Mouse (Mus musculus) neural tube, embryonic 11.5 days (tissue): ENCODE measurements at regions not wholly inside any gene's neighbourhood (a gene's known extent, or its start where the extent isn't known, plus 50 kb on each side); places are given as distances from the start of the nearest gene placed in this dataset.

Source experiments
- ATAC-seq: fragments of 200-750 bp; cut with Nextera tagmentation; 2 replicates; pipeline ENCODE4 v1.8.0; 2017; ENCODE audit warnings: moderate number of reproducible peaks, mild to moderate bottlenecking, moderate TSS enrichment, moderate library complexity; ENCODE audit not compliant: insufficient read depth, low FRiP score, low TSS enrichment
- DNase-seq: peaks from one replicate; pipeline ENCODE4 v3.0.0-alpha.2; 2015; ENCODE audit warnings: low spot score
- H3K27ac ChIP-seq: fragments of 300-500 bp; sonication (generic); 2 replicates; pipeline ENCODE4 v1.5.1; 2014; ENCODE audit warnings: low read depth, mild to moderate bottlenecking, low read length
- H3K27me3 ChIP-seq: fragments of 300-500 bp; sonication (generic); 2 replicates; pipeline ENCODE4 v1.6.1; 2014; ENCODE audit warnings: mild to moderate bottlenecking, low read length, mixed read lengths; ENCODE audit not compliant: control insufficient read depth, insufficient read depth
- H3K36me3 ChIP-seq: fragments of 300-500 bp; sonication (generic); 2 replicates; pipeline ENCODE4 v1.6.1; 2014; ENCODE audit warnings: mild to moderate bottlenecking, low read length, moderate library complexity, mixed read lengths; ENCODE audit not compliant: control insufficient read depth, insufficient read depth
- H3K4me1 ChIP-seq: fragments of 300-500 bp; sonication (generic); 2 replicates; pipeline ENCODE4 v1.6.1; 2014; ENCODE audit warnings: low read length, mixed read lengths; ENCODE audit not compliant: control insufficient read depth, insufficient read depth
- H3K4me2 ChIP-seq: fragments of 300-500 bp; sonication (generic); 2 replicates; pipeline ENCODE4 v1.6.1; 2014; ENCODE audit warnings: low read depth, mild to moderate bottlenecking, moderate library complexity
- H3K4me3 ChIP-seq: fragments of 300-500 bp; sonication (generic); 2 replicates; pipeline ENCODE4 v1.5.1; 2014; ENCODE audit warnings: low read depth, low read length
- H3K9ac ChIP-seq: fragments of 300-500 bp; sonication (generic); 2 replicates; pipeline ENCODE4 v1.6.1; 2014; ENCODE audit warnings: mild to moderate bottlenecking, low read length
- H3K9me3 ChIP-seq: fragments of 300-500 bp; sonication (generic); 2 replicates; pipeline ENCODE4 v1.6.1; 2016; ENCODE audit warnings: low read length; ENCODE audit not compliant: control insufficient read depth
- WGBS: fragments of 180-500 bp; shearing (Covaris S2); extraction: QIAGEN DNeasy Blood & Tissue Kit; methylation state at CpG from one replicate; pipeline ENCODE4 v1.1.7; 2014; 5-methylcytosine and 5-hydroxymethylcytosine counted together

DNA sequence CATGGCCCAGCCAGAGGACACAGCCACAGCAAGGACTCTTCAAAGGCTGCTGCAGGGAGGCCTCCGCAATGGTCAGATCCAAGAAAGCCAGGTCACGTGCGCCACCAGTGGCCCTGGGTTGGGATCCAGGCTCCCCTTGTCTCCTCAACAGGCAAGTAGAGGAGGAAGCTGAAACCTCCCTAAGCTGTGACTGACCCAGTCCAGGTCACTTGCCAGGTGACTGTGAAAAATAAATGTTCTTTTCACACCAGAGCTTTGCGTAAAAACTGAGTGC lies 57.6 kb upstream of the Slco4a1 start:
- H3K27ac ChIP-seq: no peak overlapping the region
- no peak overlapping the region for H3K4me3 ChIP-seq
- no peak for ATAC-seq
- no peak overlapping the region for H3K9ac ChIP-seq
- no peaks in the 10 kb centered on the region for H3K27me3 ChIP-seq
- H3K4me1 ChIP-seq: no peaks in the 10 kb centered on the region
- no peaks in the 10 kb centered on the region for H3K36me3 ChIP-seq
- DNase-seq: no peak
- no peak overlapping the region for H3K4me2 ChIP-seq
- no peaks in the 10 kb centered on the region for H3K9me3 ChIP-seq
- 92% methylated on average over 4 of the region's 4 CpGs for WGBS

DNA sequence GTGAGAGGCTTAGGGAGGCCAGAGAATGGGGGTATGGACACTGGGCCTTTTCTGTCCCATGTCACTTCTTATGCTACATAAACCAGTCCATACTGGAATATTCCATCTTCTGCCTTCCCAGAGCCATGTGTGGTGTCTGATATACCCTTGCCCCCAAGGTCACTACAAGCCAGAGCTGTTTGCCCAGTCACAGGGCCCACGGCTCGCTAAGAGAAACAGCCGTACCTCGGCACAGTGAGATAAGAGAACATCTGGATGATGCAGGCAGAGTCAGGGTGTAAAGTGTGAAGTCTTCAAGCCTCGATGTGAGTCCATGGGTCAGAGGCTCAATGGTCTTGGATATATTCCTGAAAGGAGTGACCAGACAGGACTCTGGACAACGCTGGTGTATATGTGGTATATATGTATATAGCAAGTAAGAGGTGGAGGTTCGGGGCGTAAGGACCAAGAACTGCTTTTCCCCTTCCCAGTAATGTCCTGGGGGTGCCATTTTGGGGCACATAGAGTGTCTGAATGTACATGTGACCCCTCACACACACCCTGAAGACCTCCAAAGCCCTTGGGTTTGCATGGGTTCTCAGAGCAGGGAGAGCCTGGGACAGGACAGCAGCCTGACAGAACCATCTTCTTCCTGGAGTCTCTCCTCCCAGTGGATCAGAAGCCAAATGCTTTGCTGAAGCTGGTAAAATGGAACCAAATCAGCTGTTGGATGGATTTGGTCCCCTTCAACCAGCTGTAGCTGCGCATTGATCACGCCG lies 58.1 kb upstream of the Slco4a1 start:
- Histone ChIP-seq H3K4me2 (no peak overlapping the region), H3K4me1 (no peaks in the 10 kb centered on the region), H3K4me3 (no peak overlapping the region), H3K36me3 (no peaks in the 10 kb centered on the region), H3K27me3 (no peaks in the 10 kb centered on the region), H3K9me3 (no peaks in the 10 kb centered on the region), H3K9ac (no peak overlapping the region), H3K27ac (no peak overlapping the region)
- no peak for DNase-seq
- WGBS: 90% methylated on average over 11 of the region's 11 CpGs
- ATAC-seq: no peak

DNA sequence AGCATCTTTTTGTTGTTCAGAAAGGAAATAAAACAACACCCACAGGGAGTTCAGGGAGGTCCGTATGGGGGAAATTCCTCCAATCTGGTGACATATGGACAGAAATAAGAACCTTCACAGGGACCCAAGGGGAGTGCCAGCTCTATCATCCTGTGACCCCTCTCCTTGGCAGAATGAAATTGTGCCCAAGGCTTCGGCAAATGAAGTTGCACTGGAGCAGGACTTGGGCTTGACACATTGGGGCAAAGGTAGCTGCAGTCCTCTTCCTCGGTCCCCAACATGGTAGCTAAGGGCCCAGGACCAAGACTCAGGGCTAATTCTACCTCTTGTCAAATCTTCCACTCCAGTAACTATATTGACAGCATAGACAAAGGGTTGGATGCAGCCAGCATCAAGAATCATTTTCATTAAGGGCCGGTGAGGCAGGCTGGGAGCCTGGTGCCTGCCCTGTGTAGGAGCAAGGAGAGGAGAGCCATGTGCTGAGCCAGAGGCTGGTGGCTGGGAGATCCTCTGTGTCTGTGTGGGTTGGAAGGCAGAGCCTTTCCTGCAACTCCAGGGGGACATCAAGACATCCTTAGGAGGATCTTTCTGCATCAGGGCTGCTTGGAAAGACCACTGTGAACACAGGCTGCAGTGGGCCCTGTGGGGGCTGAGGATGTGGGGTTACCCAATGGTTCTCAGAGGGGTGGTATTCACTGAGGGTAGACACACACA lies 59.2 kb upstream of the Slco4a1 start:
- H3K36me3 ChIP-seq: no peaks in the 10 kb centered on the region
- no peak for DNase-seq
- whole genome bisulfite sequencing: 67% methylated on average over 4 of the region's 4 CpGs

DNA sequence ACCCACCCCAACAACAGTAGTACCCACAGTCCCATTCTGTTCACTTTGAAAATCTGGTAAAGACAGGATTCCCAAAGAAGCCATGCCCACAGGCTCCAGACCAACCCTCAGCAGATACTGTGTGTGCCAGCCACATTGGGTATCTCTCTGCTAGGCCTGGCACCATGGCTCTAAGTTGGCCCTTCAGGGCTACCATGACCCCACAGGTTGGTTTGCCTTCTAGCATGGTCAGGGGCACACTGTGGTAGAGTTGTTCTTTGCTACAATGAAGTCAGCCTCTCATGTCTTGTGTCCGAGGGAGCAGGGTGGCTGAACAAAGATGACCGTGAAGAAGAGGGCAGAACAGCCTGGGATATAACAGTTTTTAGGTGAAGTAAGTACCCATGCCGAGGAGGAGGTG lies 59.8 kb upstream of the Slco4a1 start:
- ATAC-seq (no peak), DNase-seq (no peak)
- no peaks in the 10 kb centered on the region for H3K9me3 ChIP-seq
- H3K9ac ChIP-seq: no peak overlapping the region
- H3K36me3 ChIP-seq: no peaks in the 10 kb centered on the region
- no peaks in the 10 kb centered on the region for H3K27me3 ChIP-seq
- no peaks in the 10 kb centered on the region for H3K4me1 ChIP-seq
- no peak overlapping the region for H3K4me3 ChIP-seq
- 79% methylated on average over 3 of the region's 3 CpGs for WGBS
- H3K4me2 ChIP-seq: no peak overlapping the region
- H3K27ac ChIP-seq: no peak overlapping the region

More for the DNA sequence above, 59.2 kb upstream of the Slco4a1 start:
- Histone ChIP-seq H3K27me3 (no peaks in the 10 kb centered on the region), H3K4me3 (no peak overlapping the region), H3K27ac (no peak overlapping the region), H3K9ac (no peak overlapping the region), H3K4me1 (no peaks in the 10 kb centered on the region), H3K9me3 (no peaks in the 10 kb centered on the region), H3K4me2 (no peak overlapping the region)
- no peak for ATAC-seq

DNA sequence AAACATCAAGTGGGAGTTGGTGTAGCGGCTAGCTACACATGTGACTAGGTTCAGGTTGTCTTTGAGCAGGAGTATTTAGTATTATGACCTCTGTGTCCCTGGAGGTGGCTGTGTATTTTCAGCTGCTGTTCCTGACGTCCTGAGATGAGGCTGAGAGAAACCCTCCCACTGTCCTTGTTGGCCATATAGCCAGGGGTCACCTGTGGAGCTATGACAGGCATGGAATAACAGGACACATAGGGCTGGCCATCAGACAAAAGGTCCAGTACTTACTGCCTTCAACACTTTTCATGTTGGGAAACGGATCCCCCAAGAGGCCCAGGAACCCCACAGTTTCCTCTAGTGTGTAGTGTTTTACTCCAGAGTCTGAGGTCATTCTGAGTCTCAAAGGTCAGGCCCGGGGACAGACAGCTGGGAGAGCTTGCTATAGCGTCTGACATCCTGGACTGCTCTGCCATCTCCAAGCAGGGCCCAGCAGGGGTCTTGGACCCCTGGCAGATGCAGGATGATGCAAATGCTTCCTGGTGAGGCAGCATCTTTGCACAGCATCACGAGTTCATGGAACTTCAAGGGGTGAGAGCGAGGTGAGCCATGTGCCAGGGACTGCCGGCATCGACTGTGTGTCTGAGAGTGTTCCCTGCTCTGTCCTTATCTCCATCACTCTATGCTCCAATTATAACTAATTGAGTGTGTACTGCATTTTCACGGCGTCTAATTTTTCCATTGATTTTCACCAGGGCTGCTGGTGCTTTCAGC lies 60.6 kb upstream of the Slco4a1 start:
- no peaks in the 10 kb centered on the region for H3K36me3 ChIP-seq
- H3K9me3 ChIP-seq: no peaks in the 10 kb centered on the region
- H3K9ac ChIP-seq: no peak overlapping the region
- no peaks in the 10 kb centered on the region for H3K4me1 ChIP-seq
- no peak overlapping the region for H3K4me2 ChIP-seq
- no peaks in the 10 kb centered on the region for H3K27me3 ChIP-seq
- WGBS: 52% methylated on average over 11 of the region's 11 CpGs
- DNase-seq (no peak), ATAC-seq (no peak)
- H3K27ac ChIP-seq: no peak overlapping the region
- no peak overlapping the region for H3K4me3 ChIP-seq

DNA sequence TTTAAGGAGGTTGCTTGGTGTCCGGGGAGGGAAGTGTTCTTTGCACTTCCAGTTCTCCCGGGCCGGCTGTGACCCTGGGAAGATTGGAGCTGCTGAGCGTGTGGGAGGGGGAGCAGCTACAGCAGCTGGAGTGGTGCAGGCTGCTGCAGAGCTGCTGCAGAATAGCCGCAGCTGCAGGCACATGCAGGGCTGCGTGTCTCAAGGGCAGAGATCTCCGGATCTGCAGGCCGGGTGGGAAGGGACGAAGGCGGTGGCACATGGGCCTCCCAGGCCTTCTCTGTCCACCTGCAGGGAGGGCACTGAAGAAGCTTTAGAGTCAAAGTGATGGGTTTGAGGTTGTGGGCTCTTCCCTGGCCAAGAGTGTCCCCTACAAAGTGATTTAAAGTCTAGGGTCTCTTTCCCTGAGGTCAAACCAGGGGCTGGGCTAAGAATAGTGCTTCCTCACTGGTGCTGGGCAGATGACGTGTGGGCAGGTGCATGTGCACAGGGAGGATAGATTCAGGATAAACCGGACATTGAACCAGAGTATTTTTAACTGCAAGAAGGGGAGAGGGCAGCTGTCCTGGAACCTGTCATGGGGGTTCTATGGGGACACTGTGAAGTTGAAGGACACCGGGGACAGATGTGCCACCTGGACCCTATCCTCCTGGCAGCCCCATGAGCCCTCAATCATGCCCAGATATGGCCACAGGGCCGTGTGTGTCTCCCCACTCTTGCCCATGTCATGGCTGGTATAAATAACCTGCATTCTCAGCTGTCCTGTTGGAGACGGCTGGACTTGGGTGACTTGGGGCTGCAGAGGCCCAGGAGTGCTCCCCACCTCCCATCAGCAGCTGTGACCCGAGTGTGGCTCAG lies 58.6 kb upstream of the Gata5 start:
- DNase-seq: no peak
- no peak overlapping the region for H3K9ac ChIP-seq
- H3K4me1 ChIP-seq: no peaks in the 10 kb centered on the region
- H3K9me3 ChIP-seq: no peaks in the 10 kb centered on the region
- 61% methylated on average over 15 of the region's 16 CpGs for WGBS
- H3K27ac ChIP-seq: no peak overlapping the region
- 0 out of 2 replicates have a peak, but pooled peaks cover 2% of the 10 kb centered on the region for H3K27me3 ChIP-seq
- no peak overlapping the region for H3K4me2 ChIP-seq
- H3K36me3 ChIP-seq: no peaks in the 10 kb centered on the region
- no peak overlapping the region for H3K4me3 ChIP-seq
- no peak for ATAC-seq

DNA sequence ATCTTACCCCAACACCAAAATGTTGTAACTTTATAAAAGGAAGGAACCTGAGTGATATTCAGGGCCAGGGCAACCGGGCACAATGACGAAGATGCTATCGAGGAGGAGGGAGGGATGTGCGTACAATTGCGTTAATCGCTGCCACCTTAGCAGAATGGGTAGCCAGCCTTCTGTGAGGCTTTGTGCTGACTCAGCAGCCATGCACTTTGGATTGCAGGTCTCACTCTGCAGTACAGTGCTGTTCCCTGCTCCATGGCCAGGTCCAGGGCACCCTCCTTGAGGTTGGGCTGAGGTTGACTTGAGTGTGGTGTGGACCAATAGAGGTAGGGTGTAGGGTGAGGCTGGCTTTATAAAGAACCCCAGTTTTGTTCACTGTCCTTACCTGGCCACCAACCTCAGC lies 57.8 kb upstream of the Gata5 start:
- WGBS: 92% methylated on average over 6 of the region's 6 CpGs
- no peak overlapping the region for H3K4me2 ChIP-seq

DNA sequence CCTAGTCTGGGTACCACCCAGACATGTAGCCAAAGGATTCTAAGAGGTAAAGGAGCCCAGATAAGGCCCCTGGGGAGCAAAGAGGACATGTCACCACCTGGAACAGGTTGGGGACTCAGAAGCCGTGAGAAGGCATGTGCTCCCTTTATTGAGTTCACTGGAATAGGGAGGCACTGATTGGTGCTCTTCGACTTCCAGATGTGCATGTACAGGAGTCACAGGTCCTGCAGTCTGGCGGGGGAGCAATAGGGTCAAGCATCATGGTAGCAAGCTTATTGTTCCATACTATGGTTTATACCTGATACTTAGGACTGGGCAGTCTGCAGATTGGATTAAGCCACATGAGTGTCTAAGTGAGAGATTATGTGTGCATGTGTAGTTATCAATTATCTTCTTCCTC lies 56.9 kb upstream of the Gata5 start:
- H3K27ac ChIP-seq: no peak overlapping the region
- no peak overlapping the region for H3K4me3 ChIP-seq
- peaks cover 14% of the 10 kb centered on the region for H3K27me3 ChIP-seq
- no peak overlapping the region for H3K4me2 ChIP-seq
- H3K9ac ChIP-seq: no peak overlapping the region
- DNase-seq (no peak), ATAC-seq (no peak)
- H3K36me3 ChIP-seq: no peaks in the 10 kb centered on the region
- H3K4me1 ChIP-seq: 0 out of 2 replicates have a peak, but pooled peaks cover 2% of the 10 kb centered on the region
- H3K9me3 ChIP-seq: no peaks in the 10 kb centered on the region
- 88% methylated on average over 3 of the region's 3 CpGs for WGBS

More for the DNA sequence above, 57.8 kb upstream of the Gata5 start:
- no peaks in the 10 kb centered on the region for H3K9me3 ChIP-seq
- H3K27me3 ChIP-seq: peaks cover 4% of the 10 kb centered on the region
- ATAC-seq: no peak
- H3K27ac ChIP-seq: no peak overlapping the region
- no peaks in the 10 kb centered on the region for H3K36me3 ChIP-seq
- H3K9ac ChIP-seq: no peak overlapping the region
- H3K4me3 ChIP-seq: no peak overlapping the region
- no peak for DNase-seq
- H3K4me1 ChIP-seq: no peaks in the 10 kb centered on the region
